Mouse (Mus musculus) stomach, postnatal 0 days (tissue): ENCODE data around the gene Gramd1b.

Experiments used
- CTCF ChIP-seq: IDR thresholded peaks from 2 replicates; pipeline ENCODE4 v1.5.1; 2016; ENCODE audit warnings: antibody characterized with exemption, low read depth, mild to moderate bottlenecking, moderate library complexity
- EP300 ChIP-seq: optimal IDR thresholded peaks from 2 replicates; pipeline ENCODE3; 2016; ENCODE audit warnings: antibody characterized with exemption

DNA sequence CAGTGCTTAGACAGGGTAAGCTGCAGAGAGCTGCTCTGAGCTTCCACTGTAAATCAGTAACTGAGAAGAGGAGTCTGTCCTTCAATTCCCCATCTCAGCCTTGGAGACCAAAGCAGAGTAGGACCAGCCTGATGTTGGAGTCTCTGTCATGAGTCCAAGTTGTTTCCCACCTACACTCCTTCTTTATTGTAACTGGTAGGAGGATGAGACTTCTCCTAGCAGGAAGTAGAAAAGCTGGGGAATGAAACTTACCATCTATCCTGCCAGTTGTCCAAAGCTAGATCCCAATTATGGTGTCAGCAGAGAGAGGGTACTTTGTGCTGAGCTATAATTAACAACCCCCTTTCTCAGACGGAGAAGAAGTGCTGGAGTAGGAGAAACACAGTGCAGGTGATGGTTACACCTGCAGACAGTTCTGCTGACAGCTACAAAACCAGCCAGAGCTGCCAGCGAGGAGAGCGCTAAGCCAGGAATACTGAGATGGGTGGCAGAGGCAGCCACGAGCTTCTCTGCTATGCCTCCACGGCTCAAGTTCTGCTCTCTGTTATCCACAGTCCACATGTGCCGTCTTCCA, 131.7 kb downstream of the Gramd1b start:
- TF ChIP-seq CTCF (no peak), EP300 (no peak)
